Mouse (Mus musculus): Measurements from ENCODE around the gene Cnot10.
A peak's percentile ranks its signal among the peaks of the same experiment; 100 is the strongest.

The Cnot10 gene

GRCm38 (mm10) chr9:114573528-114573927 lies 66.5 kb downstream of the Cnot10 start:
- no peak for DNase-seq

GRCm38 (mm10) chr9:114568682-114569474 lies 71.1 kb downstream of the Cnot10 start:
- DNase-seq: no peak

- DNase-seq: no peak
These were observed 75.3 kb downstream of the Cnot10 start for GRCm38 (mm10) chr9:114564667-114565066.

- DNase-seq: no peak
These were observed 76.0 kb downstream of the Cnot10 start, which contains the start of gene Trim71 for GRCm38 (mm10) chr9:114563761-114564606. Gene Trim71 (minus strand): TSS chr9:114564369.

GRCm38 (mm10) chr9:114562919-114563751 lies 76.8 kb downstream of the Cnot10 start:
- DNase-seq: no peak

GRCm38 (mm10) chr9:114562031-114562918 lies 77.7 kb downstream of the Cnot10 start:
- DNase-seq: no peak

- no peak for DNase-seq
These were observed 78.4 kb downstream of the Cnot10 start for GRCm38 (mm10) chr9:114561671-114561971.

- DNase-seq: no peak
These were observed 79.0 kb downstream of the Cnot10 start for GRCm38 (mm10) chr9:114560771-114561670.

GRCm38 (mm10) chr9:114560141-114560540 lies 79.8 kb downstream of the Cnot10 start:
- DNase-seq: no peak

- no peak for DNase-seq
These were observed 82.9 kb downstream of the Cnot10 start for GRCm38 (mm10) chr9:114557086-114557485.

- no peak for DNase-seq
These were observed 83.6 kb downstream of the Cnot10 start for GRCm38 (mm10) chr9:114556276-114556855.

- no peak for DNase-seq
These were observed 85.5 kb downstream of the Cnot10 start for GRCm38 (mm10) chr9:114554355-114554979.

- DNase-seq: no peak
These were observed 86.2 kb downstream of the Cnot10 start for GRCm38 (mm10) chr9:114553828-114554227.

GRCm38 (mm10) chr9:114550033-114550432 lies 90.0 kb downstream of the Cnot10 start:
- no peak for DNase-seq

- DNase-seq: no peak
These were observed 90.9 kb downstream of the Cnot10 start for GRCm38 (mm10) chr9:114549117-114549516.

GRCm38 (mm10) chr9:114548496-114548895 lies 91.5 kb downstream of the Cnot10 start:
- no peak for DNase-seq

GRCm38 (mm10) chr9:114547643-114548077 lies 92.3 kb downstream of the Cnot10 start:
- DNase-seq: no peak

GRCm38 (mm10) chr9:114546765-114547164 lies 93.2 kb downstream of the Cnot10 start:
- no peak for DNase-seq

GRCm38 (mm10) chr9:114544754-114545393 lies 95.1 kb downstream of the Cnot10 start:
- peak; percentile 8 to 14 for DNase-seq
